Mouse (Mus musculus): Measurements from ENCODE around the gene Evi5. TPM values are rescaled to one million over a fixed set of nuclear protein-coding genes. Genes with fewer than 3 reads are reported as not detected.

Gene Evi5
- polyA plus RNA-seq, 1 experiment: 37.2 TPM

- Histone ChIP-seq H3K4me1 (ENCODE audit: control insufficient read depth, insufficient read depth, low read length) (no peaks in the 10 kb centered on the region), H3K27me3 (ENCODE audit: control insufficient read depth, insufficient read depth, low read length) (no peaks in the 10 kb centered on the region), H3K27ac (ENCODE audit: insufficient read depth, low read length) (no peak overlapping the region), H3K4me3 (replicated peaks; ENCODE audit: insufficient read depth, low read depth, low read length) (no peak overlapping the region)
- no peak for DNase-seq
- WGBS: 87% methylated on average over 4 of the region's 4 CpGs
- no peak for TF ChIP-seq CTCF (IDR thresholded peaks at IDR 0.05; ENCODE audit: borderline replicate concordance, insufficient read depth, low read depth, low read length)
- no peak for TF ChIP-seq POLR2A (IDR thresholded peaks at IDR 0.05; ENCODE audit: borderline replicate concordance, insufficient read depth, low read length)
Observed at GRCm38 (mm10) chr5:107776777-107777544, 97.9 kb downstream of the Evi5 start.

GRCm38 (mm10) chr5:107775875-107776274, 99.0 kb downstream of the Evi5 start:
- WGBS: 100% methylated on average over 1 of the region's 1 CpGs
- no peak for TF ChIP-seq POLR2A (IDR thresholded peaks at IDR 0.05; ENCODE audit: borderline replicate concordance, insufficient read depth, low read length)
- no peak for TF ChIP-seq CTCF (IDR thresholded peaks at IDR 0.05; ENCODE audit: borderline replicate concordance, insufficient read depth, low read depth, low read length)
- DNase-seq: no peak
- H3K4me1 ChIP-seq (ENCODE audit: control insufficient read depth, insufficient read depth, low read length): no peaks in the 10 kb centered on the region
- H3K27ac ChIP-seq (ENCODE audit: insufficient read depth, low read length): no peak overlapping the region
- H3K27me3 ChIP-seq (ENCODE audit: control insufficient read depth, insufficient read depth, low read length): no peaks in the 10 kb centered on the region
- no peak overlapping the region for H3K4me3 ChIP-seq (replicated peaks; ENCODE audit: insufficient read depth, low read depth, low read length)

- Histone ChIP-seq H3K4me1 (ENCODE audit: control insufficient read depth, insufficient read depth, low read length) (no peaks in the 10 kb centered on the region), H3K27me3 (ENCODE audit: control insufficient read depth, insufficient read depth, low read length) (no peaks in the 10 kb centered on the region), H3K27ac (ENCODE audit: insufficient read depth, low read length) (no peak overlapping the region), H3K4me3 (replicated peaks; ENCODE audit: insufficient read depth, low read depth, low read length) (no peak overlapping the region)
- 88% methylated on average over 5 of the region's 5 CpGs for WGBS
- no peak for TF ChIP-seq POLR2A (IDR thresholded peaks at IDR 0.05; ENCODE audit: borderline replicate concordance, insufficient read depth, low read length)
- no peak for TF ChIP-seq CTCF (IDR thresholded peaks at IDR 0.05; ENCODE audit: borderline replicate concordance, insufficient read depth, low read depth, low read length)
- DNase-seq: no peak
Observed at GRCm38 (mm10) chr5:107772049-107772448, 102.9 kb downstream of the Evi5 start.

- no peak for TF ChIP-seq CTCF (IDR thresholded peaks at IDR 0.05; ENCODE audit: borderline replicate concordance, insufficient read depth, low read depth, low read length)
- TF ChIP-seq POLR2A (IDR thresholded peaks at IDR 0.05; ENCODE audit: borderline replicate concordance, insufficient read depth, low read length): no peak
Observed at GRCm38 (mm10) chr5:107768224-107768623, 106.7 kb downstream of the Evi5 start.

GRCm38 (mm10) chr5:107765946-107766345, 109.0 kb downstream of the Evi5 start:
- Histone ChIP-seq H3K4me1 (ENCODE audit: control insufficient read depth, insufficient read depth, low read length) (no peaks in the 10 kb centered on the region), H3K27ac (ENCODE audit: insufficient read depth, low read length) (no peak overlapping the region), H3K27me3 (ENCODE audit: control insufficient read depth, insufficient read depth, low read length) (no peaks in the 10 kb centered on the region), H3K4me3 (replicated peaks; ENCODE audit: insufficient read depth, low read depth, low read length) (no peak overlapping the region)
- TF ChIP-seq POLR2A (IDR thresholded peaks at IDR 0.05; ENCODE audit: borderline replicate concordance, insufficient read depth, low read length) (no peak), CTCF (IDR thresholded peaks at IDR 0.05; ENCODE audit: borderline replicate concordance, insufficient read depth, low read depth, low read length) (no peak)
- no peak for DNase-seq
- 91% methylated on average over 4 of the region's 4 CpGs for WGBS

More at GRCm38 (mm10) chr5:107768224-107768623, 106.7 kb downstream of the Evi5 start:
- Histone ChIP-seq H3K27ac (ENCODE audit: insufficient read depth, low read length) (no peak overlapping the region), H3K27me3 (ENCODE audit: control insufficient read depth, insufficient read depth, low read length) (no peaks in the 10 kb centered on the region), H3K4me3 (replicated peaks; ENCODE audit: insufficient read depth, low read depth, low read length) (no peak overlapping the region), H3K4me1 (ENCODE audit: control insufficient read depth, insufficient read depth, low read length) (no peaks in the 10 kb centered on the region)
- DNase-seq: no peak
- WGBS: 83% methylated on average over 1 of the region's 1 CpGs

GRCm38 (mm10) chr5:107764486-107764885, 110.4 kb downstream of the Evi5 start:
- no peak overlapping the region for H3K4me3 ChIP-seq (replicated peaks; ENCODE audit: insufficient read depth, low read depth, low read length)
- TF ChIP-seq CTCF (IDR thresholded peaks at IDR 0.05; ENCODE audit: borderline replicate concordance, insufficient read depth, low read depth, low read length) (no peak), POLR2A (IDR thresholded peaks at IDR 0.05; ENCODE audit: borderline replicate concordance, insufficient read depth, low read length) (no peak)
- no peaks in the 10 kb centered on the region for H3K4me1 ChIP-seq (ENCODE audit: control insufficient read depth, insufficient read depth, low read length)
- H3K27me3 ChIP-seq (ENCODE audit: control insufficient read depth, insufficient read depth, low read length): no peaks in the 10 kb centered on the region
- H3K27ac ChIP-seq (ENCODE audit: insufficient read depth, low read length): no peak overlapping the region
- DNase-seq: no peak
- 83% methylated on average over 1 of the region's 1 CpGs for WGBS

- Histone ChIP-seq H3K4me3 (replicated peaks; ENCODE audit: insufficient read depth, low read depth, low read length) (no peak overlapping the region), H3K27me3 (ENCODE audit: control insufficient read depth, insufficient read depth, low read length) (no peaks in the 10 kb centered on the region), H3K27ac (ENCODE audit: insufficient read depth, low read length) (no peak overlapping the region), H3K4me1 (ENCODE audit: control insufficient read depth, insufficient read depth, low read length) (no peaks in the 10 kb centered on the region)
- no peak for DNase-seq
- no peak for TF ChIP-seq CTCF (IDR thresholded peaks at IDR 0.05; ENCODE audit: borderline replicate concordance, insufficient read depth, low read depth, low read length)
- TF ChIP-seq POLR2A (IDR thresholded peaks at IDR 0.05; ENCODE audit: borderline replicate concordance, insufficient read depth, low read length): no peak
Observed at GRCm38 (mm10) chr5:107763674-107764073, 111.2 kb downstream of the Evi5 start.

- Histone ChIP-seq H3K4me1 (ENCODE audit: control insufficient read depth, insufficient read depth, low read length) (no peaks in the 10 kb centered on the region), H3K27ac (ENCODE audit: insufficient read depth, low read length) (no peak overlapping the region), H3K4me3 (replicated peaks; ENCODE audit: insufficient read depth, low read depth, low read length) (no peak overlapping the region), H3K27me3 (ENCODE audit: control insufficient read depth, insufficient read depth, low read length) (no peaks in the 10 kb centered on the region)
- 84% methylated on average over 5 of the region's 5 CpGs for WGBS
- no peak for TF ChIP-seq POLR2A (IDR thresholded peaks at IDR 0.05; ENCODE audit: borderline replicate concordance, insufficient read depth, low read length)
- TF ChIP-seq CTCF (IDR thresholded peaks at IDR 0.05; ENCODE audit: borderline replicate concordance, insufficient read depth, low read depth, low read length): no peak
- DNase-seq: no peak
Observed at GRCm38 (mm10) chr5:107759121-107759520, 115.8 kb downstream of the Evi5 start.
